Mouse (Mus musculus) liver, embryonic 11.5 days (tissue): ENCODE data around the gene Rgs16. TPM values are rescaled to one million over a fixed set of nuclear protein-coding genes. Genes with fewer than 3 reads are reported as not detected.

Source experiments
- ATAC-seq: fragments of 200-750 bp; cut with Nextera tagmentation; replicated peaks from 2 replicates; pipeline ENCODE4 v1.8.0; 2017; ENCODE audit warnings: moderate number of reproducible peaks, mild to moderate bottlenecking, moderate TSS enrichment, moderate library complexity; ENCODE audit not compliant: low FRiP score
- DNase-seq: peaks from one replicate; pipeline ENCODE4 v3.0.0-alpha.2; 2017; ENCODE audit warnings: low spot score
- H3K27ac ChIP-seq: fragments of 300-500 bp; sonication (generic); 2 replicates; pipeline ENCODE4 v1.5.1; 2014; ENCODE audit warnings: mild to moderate bottlenecking, low read depth, low read length, control low read depth
- H3K27me3 ChIP-seq: fragments of 300-500 bp; sonication (generic); replicated peaks from 2 replicates; pipeline ENCODE4 v1.6.1; 2014; ENCODE audit warnings: low read length, mixed read lengths; ENCODE audit not compliant: control insufficient read depth, insufficient read depth
- H3K36me3 ChIP-seq: fragments of 300-500 bp; sonication (generic); 2 replicates; pipeline ENCODE4 v1.6.1; 2014; ENCODE audit warnings: mild to moderate bottlenecking, low read length, moderate library complexity, mixed read lengths; ENCODE audit not compliant: control insufficient read depth, insufficient read depth
- H3K4me1 ChIP-seq: fragments of 300-500 bp; sonication (generic); replicated peaks from 2 replicates; pipeline ENCODE4 v1.6.1; 2014; ENCODE audit warnings: low read length, mixed read lengths; ENCODE audit not compliant: control insufficient read depth, insufficient read depth
- H3K4me2 ChIP-seq: fragments of 300-500 bp; sonication (generic); 2 replicates; pipeline ENCODE4 v1.6.1; 2014; ENCODE audit warnings: mild to moderate bottlenecking, control low read depth, moderate library complexity
- H3K4me3 ChIP-seq: fragments of 300-500 bp; sonication (generic); 2 replicates; pipeline ENCODE4 v1.5.1; 2014; ENCODE audit warnings: low read depth, low read length, control low read depth
- H3K9ac ChIP-seq: fragments of 300-500 bp; sonication (generic); 2 replicates; pipeline ENCODE4 v1.6.1; 2014; ENCODE audit warnings: low read depth, low read length, control low read depth
- H3K9me3 ChIP-seq: fragments of 300-500 bp; sonication (generic); 2 replicates; pipeline ENCODE4 v1.6.1; 2016; ENCODE audit warnings: low read length, inconsistent platforms, mixed read lengths; ENCODE audit not compliant: control insufficient read depth
- WGBS: fragments of 180-500 bp; shearing (Covaris S2); extraction: QIAGEN DNeasy Blood & Tissue Kit; methylation state at CpG from one replicate; pipeline ENCODE4 v1.1.7; 2014; 5-methylcytosine and 5-hydroxymethylcytosine counted together
- polyA plus RNA-seq: library from polyadenylated mRNA; unstranded; fragments of >200 nt; fragmentation: Nextera tagmentation; extraction: Ambion mirVana; gene quantifications from 2 replicates; pipeline ENCODE4 v1.2.1, GENCODE M21; 2014

The Rgs16 gene
- polyA plus RNA-seq, 1 experiment from 2014 or later = 1.3 TPM

- DNase-seq (no peak), ATAC-seq (no peak)
- H3K36me3 ChIP-seq = no peaks in the 10 kb centered on the region
- H3K27ac ChIP-seq = no peak overlapping the region
- WGBS = 74% methylated on average over 11 of the region's 11 CpGs
- peaks cover 3% of the 10 kb centered on the region; the same call in 1 of the 2 replicates for H3K27me3 ChIP-seq
- H3K4me1 ChIP-seq = no peaks in the 10 kb centered on the region
- no peak overlapping the region for H3K4me3 ChIP-seq
- H3K9ac ChIP-seq = no peak overlapping the region
- H3K9me3 ChIP-seq = no peaks in the 10 kb centered on the region
- no peak overlapping the region for H3K4me2 ChIP-seq
These were observed 39.6 kb upstream of the Rgs16 start for GRCm38 (mm10) chr1:153700448-153701063.

DNA sequence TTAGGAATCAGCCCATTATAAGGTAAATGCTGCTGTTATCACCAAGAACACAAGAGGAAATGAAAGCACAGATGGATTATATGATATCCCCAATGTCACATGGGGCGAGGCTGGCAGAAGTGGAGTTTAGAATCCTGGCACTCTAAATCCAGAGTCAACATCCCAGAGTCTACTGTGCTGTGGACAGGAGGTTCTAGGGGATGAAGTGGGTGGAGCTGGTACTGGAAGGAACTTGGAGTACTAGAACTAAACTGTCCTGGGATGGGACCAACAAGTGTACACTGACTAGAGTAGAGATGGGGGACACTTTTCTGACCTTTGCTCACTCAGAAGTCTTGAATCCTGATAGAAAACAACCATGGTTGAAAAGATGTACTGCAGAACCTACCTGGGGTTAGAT lies 38.7 kb upstream of the Rgs16 start:
- H3K27me3 ChIP-seq = peaks cover 3% of the 10 kb centered on the region; the same call in 1 of the 2 replicates
- no peaks in the 10 kb centered on the region for H3K9me3 ChIP-seq
- H3K4me3 ChIP-seq = no peak overlapping the region
- ATAC-seq (no peak), DNase-seq (no peak)
- no peaks in the 10 kb centered on the region for H3K36me3 ChIP-seq
- WGBS = 78% methylated on average over 1 of the region's 1 CpGs
- no peak overlapping the region for H3K9ac ChIP-seq
- H3K27ac ChIP-seq = no peak overlapping the region
- no peak overlapping the region for H3K4me2 ChIP-seq
- no peaks in the 10 kb centered on the region for H3K4me1 ChIP-seq

DNA sequence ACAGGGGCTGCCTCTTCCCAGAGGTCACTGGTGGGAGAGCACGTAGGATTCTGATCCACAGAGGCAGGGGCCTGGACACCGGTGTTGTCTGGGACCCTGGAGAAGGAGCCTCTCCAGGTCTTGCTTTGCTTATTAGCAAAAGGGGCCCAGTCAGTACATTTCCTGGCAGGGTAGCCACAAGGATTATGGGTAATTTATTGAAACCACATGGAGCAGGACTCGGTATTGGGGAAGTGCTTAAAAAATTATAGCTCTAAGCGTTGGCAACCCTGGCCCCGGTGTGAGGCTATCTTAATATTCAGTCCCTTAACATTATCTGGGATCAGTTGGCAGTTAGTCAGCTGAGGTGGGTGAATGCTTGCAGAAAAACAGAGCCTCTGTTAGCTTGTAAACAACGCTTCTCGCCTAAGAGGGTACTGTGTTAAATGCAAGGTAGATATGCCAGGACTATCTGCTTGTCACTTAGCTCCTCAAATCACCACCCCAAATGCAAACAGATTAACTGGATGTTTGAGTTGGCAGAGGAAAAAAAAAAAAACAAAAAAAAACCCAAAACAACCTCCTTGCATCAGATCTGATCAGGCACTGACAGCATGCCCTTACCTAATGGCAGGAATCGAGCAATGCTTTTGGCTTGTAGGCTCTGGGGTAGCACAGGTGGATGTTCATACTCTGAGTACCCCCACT lies 37.8 kb upstream of the Rgs16 start:
- 70% methylated on average over 8 of the region's 8 CpGs for WGBS
- no peak overlapping the region for H3K27ac ChIP-seq
- DNase-seq = no peak

DNA sequence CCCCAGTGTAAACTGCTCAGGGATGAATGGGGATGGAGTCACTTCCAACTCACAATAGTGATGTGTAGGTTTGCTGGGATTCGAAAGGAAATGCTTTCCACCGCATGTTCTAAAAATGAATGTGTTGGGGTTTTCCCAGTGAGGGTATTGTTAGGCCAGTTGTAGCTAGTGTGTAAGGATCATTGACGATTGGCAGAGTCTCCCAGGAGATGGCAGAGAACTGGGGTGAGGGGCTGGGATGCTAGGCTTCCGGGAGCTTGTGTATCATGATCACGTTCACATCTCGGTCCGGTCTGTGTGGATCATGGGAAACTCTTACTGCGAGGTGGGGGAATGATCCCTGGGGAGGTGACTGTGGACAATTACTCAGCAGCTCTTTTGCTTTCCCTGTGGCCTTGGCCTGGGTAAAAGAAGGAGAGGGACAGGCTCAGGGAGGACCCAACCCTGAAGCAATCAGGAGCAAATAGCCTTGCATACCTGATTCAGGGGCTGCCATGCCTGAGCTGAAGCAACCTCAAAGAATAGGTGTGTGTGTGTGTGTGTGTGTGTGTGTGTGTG lies 37.2 kb upstream of the Rgs16 start:
- WGBS = 72% methylated on average over 8 of the region's 8 CpGs
- no peak overlapping the region for H3K9ac ChIP-seq
- H3K27me3 ChIP-seq = peaks cover 3% of the 10 kb centered on the region; the same call in 1 of the 2 replicates
- no peak for ATAC-seq
- H3K36me3 ChIP-seq = no peaks in the 10 kb centered on the region
- no peak overlapping the region for H3K4me3 ChIP-seq
- H3K4me1 ChIP-seq = no peaks in the 10 kb centered on the region
- DNase-seq = no peak
- H3K27ac ChIP-seq = no peak overlapping the region
- no peak overlapping the region for H3K4me2 ChIP-seq
- H3K9me3 ChIP-seq = no peaks in the 10 kb centered on the region

More for the DNA sequence above, 37.8 kb upstream of the Rgs16 start:
- no peaks in the 10 kb centered on the region for H3K4me1 ChIP-seq
- H3K27me3 ChIP-seq = peaks cover 3% of the 10 kb centered on the region; the same call in 1 of the 2 replicates
- H3K9me3 ChIP-seq = no peaks in the 10 kb centered on the region
- no peak overlapping the region for H3K9ac ChIP-seq
- H3K36me3 ChIP-seq = no peaks in the 10 kb centered on the region
- no peak for ATAC-seq
- H3K4me3 ChIP-seq = no peak overlapping the region
- no peak overlapping the region for H3K4me2 ChIP-seq

- no peaks in the 10 kb centered on the region for H3K9me3 ChIP-seq
- no peak for ATAC-seq
- peaks cover 3% of the 10 kb centered on the region; the same call in 1 of the 2 replicates for H3K27me3 ChIP-seq
- H3K4me3 ChIP-seq = no peak overlapping the region
- no peaks in the 10 kb centered on the region for H3K36me3 ChIP-seq
- DNase-seq = no peak
- H3K27ac ChIP-seq = no peak overlapping the region
- no peaks in the 10 kb centered on the region for H3K4me1 ChIP-seq
- H3K9ac ChIP-seq = no peak overlapping the region
- WGBS = 21% methylated on average over 12 of the region's 12 CpGs
- H3K4me2 ChIP-seq = no peak overlapping the region
These were observed 36.6 kb upstream of the Rgs16 start for GRCm38 (mm10) chr1:153703445-153703991.

GRCm38 (mm10) chr1:153704174-153704573 lies 36.0 kb upstream of the Rgs16 start:
- ATAC-seq = no peak
- no peak overlapping the region for H3K27ac ChIP-seq
- H3K9ac ChIP-seq = no peak overlapping the region
- H3K4me1 ChIP-seq = no peaks in the 10 kb centered on the region
- no peaks in the 10 kb centered on the region for H3K36me3 ChIP-seq
- peaks cover 3% of the 10 kb centered on the region; the same call in 1 of the 2 replicates for H3K27me3 ChIP-seq
- H3K4me3 ChIP-seq = no peak overlapping the region
- no peak overlapping the region for H3K4me2 ChIP-seq
- 25% methylated on average over 7 of the region's 7 CpGs for WGBS
- H3K9me3 ChIP-seq = no peaks in the 10 kb centered on the region
- no peak for DNase-seq

DNA sequence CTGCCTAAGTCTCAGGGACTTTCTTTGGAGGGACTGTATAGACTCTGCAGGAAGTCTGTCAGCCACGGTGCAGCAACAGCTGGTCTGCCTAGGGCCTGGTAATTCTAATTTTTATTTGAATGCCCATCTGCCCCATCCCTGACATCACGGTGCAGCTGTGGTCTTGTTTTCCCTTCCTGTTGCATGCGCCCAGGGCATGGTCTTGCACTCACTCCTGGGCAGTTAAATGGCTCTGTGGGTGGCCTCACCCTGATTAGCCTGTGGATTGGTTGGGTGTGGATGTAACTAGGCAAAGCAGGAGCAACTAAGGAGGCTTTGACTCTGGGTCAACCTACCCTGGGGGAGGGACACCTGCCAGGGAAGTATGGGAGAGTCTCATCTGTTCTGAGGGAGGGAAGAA lies 35.2 kb upstream of the Rgs16 start:
- Histone ChIP-seq H3K4me2 (no peak overlapping the region), H3K4me3 (no peak overlapping the region), H3K4me1 (peaks cover 5% of the 10 kb centered on the region), H3K27ac (no peak overlapping the region), H3K9ac (no peak overlapping the region), H3K36me3 (no peaks in the 10 kb centered on the region), H3K9me3 (no peaks in the 10 kb centered on the region), H3K27me3 (peaks cover 3% of the 10 kb centered on the region; the same call in 1 of the 2 replicates)
- DNase-seq = no peak
- 28% methylated on average over 3 of the region's 3 CpGs for WGBS
- ATAC-seq = no peak

DNA sequence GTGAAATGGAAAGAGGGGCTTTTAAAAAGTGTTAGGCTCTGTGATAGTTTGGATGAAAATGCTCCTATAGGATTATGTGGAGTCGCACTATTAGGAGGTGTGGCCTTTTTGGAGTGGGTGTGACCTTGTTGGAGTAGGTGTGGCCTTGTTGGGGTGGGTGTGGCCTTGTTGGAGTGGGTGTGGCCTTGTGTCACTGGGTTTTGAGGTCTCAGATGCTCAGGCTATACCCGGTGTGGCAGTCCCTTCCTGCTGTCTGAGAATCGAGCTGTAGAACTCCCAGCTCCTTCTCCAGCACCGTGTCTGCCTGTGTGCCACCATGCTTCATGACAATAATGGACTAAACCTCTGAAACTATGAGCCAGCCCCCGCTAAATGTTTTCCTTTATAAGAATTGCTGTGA lies 31.5 kb upstream of the Rgs16 start:
- no peak for ATAC-seq
- Histone ChIP-seq H3K27ac (no peak overlapping the region), H3K9me3 (no peaks in the 10 kb centered on the region), H3K4me3 (no peak overlapping the region), H3K27me3 (peaks cover 3% of the 10 kb centered on the region; the same call in 1 of the 2 replicates), H3K4me1 (peaks cover 5% of the 10 kb centered on the region), H3K36me3 (no peaks in the 10 kb centered on the region), H3K9ac (no peak overlapping the region), H3K4me2 (no peak overlapping the region)
- DNase-seq = no peak
- 68% methylated on average over 5 of the region's 5 CpGs for WGBS
